Mouse (Mus musculus) kidney, adult 2 months (tissue): ENCODE results near the gene Stk38l. TPM values are rescaled to one million over a fixed set of nuclear protein-coding genes. Genes with fewer than 3 reads are reported as not detected.
A peak's percentile ranks its signal among the peaks of the same experiment; 100 is the strongest.

Experiments used
- DNase-seq: peaks from one replicate; pipeline ENCODE4 v3.0.0; 2021
- H3K27ac ChIP-seq: fragments of 200-500 bp; 2 replicates; pipeline ENCODE4 v1.5.1; 2012; ENCODE audit warnings: low read depth, low read length, control low read depth, inconsistent platforms; ENCODE audit not compliant: insufficient read depth
- H3K27me3 ChIP-seq: fragments of 200-500 bp; replicated peaks from 2 replicates; pipeline ENCODE4 v1.6.1; 2012; ENCODE audit warnings: mild to moderate bottlenecking, moderate library complexity, low read length, inconsistent platforms; ENCODE audit not compliant: control insufficient read depth, insufficient read depth
- H3K36me3 ChIP-seq: fragments of 200-500 bp; 2 replicates; pipeline ENCODE4 v1.6.1; 2012; ENCODE audit warnings: mild to moderate bottlenecking, moderate library complexity, low read length, inconsistent platforms; ENCODE audit not compliant: control insufficient read depth, insufficient read depth
- H3K4me1 ChIP-seq: fragments of 200-500 bp; 2 replicates; pipeline ENCODE4 v1.6.1; 2011; ENCODE audit warnings: low read length; ENCODE audit not compliant: control insufficient read depth, insufficient read depth
- H3K4me3 ChIP-seq: fragments of 200-500 bp; 2 replicates; pipeline ENCODE4 v1.5.1; 2011; ENCODE audit warnings: mild to moderate bottlenecking, low read depth, low read length, control low read depth; ENCODE audit not compliant: insufficient read depth
- CTCF ChIP-seq: fragments of 200-500 bp; conservative IDR thresholded peaks from 2 replicates; pipeline ENCODE4 v1.5.1; 2011; ENCODE audit warnings: low read depth, mild to moderate bottlenecking, control low read depth, low read length, moderate library complexity, mixed read lengths; ENCODE audit not compliant: insufficient read depth, insufficient read length
- POLR2A ChIP-seq: fragments of 200-500 bp; IDR thresholded peaks from one replicate; pipeline ENCODE4 v1.6.1; 2011; ENCODE audit warnings: low read depth, low read length, control low read depth
- WGBS: fragments of 180-500 bp; shearing (Covaris S2); methylation state at CpG from one replicate; pipeline ENCODE4 v1.1.7; 2018; 5-methylcytosine and 5-hydroxymethylcytosine counted together
- polyA plus RNA-seq: library from polyadenylated mRNA; depleted of rRNA; stranded (reverse); fragments of >200 nt; gene quantifications from 2 replicates; pipeline ENCODE4 v1.2.3, GENCODE M21; 2012

Gene Stk38l
- polyA plus RNA-seq, 1 experiment, result 4.3 TPM

DNA sequence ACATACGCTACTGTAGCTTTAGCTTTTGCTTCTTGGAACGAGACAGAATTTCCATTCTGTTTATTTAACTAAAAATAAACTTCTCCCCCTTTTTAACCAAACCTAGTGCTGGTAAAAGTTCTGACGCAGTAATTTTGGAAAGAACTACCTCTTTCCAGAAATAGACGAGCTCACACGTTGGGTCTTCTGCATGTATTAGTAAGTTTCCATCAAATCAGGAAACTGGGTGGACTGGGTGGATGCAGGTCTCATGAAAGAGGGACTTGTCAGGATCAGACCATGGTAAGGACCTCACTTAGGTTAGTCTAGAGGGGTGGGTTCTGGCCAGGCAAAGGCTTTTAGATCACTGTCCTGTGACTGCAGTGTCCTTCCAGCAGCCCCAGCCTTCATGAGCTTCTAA lies 21.8 kb downstream of the Stk38l start:
- H3K27ac ChIP-seq, result no peak overlapping the region; the same call in 1 of the 2 replicates
- H3K4me3 ChIP-seq, result no peak overlapping the region
- H3K27me3 ChIP-seq, result no peaks in the 10 kb centered on the region
- 61% methylated on average over 5 of the region's 5 CpGs for WGBS
- no peak for TF ChIP-seq POLR2A
- no peak for TF ChIP-seq CTCF
- H3K36me3 ChIP-seq, result no peaks in the 10 kb centered on the region
- DNase-seq, result no peak
- peaks cover under 1% of the 10 kb centered on the region; the same call in 1 of the 2 replicates for H3K4me1 ChIP-seq

DNA sequence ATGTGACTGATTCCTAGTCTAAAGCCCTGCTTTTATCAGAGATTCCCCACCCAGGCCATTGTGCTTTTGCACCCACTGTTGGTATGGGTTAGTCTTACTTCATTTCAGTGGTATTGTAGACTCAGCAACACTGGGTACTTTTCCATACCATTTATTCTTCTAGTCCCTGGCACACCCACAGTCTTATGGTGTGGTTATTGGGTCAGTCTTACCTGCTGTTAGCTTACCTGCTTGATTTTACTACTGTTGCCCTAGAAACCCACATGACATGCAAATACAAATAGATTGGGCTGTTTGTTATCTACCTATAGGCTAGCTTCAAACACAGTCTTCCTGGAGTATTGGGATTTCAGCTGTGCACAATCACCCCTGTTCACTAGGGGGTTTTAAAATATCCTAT lies 22.3 kb downstream of the Stk38l start:
- Histone ChIP-seq H3K27ac (no peak overlapping the region; the same call in 1 of the 2 replicates), H3K4me3 (no peak overlapping the region), H3K27me3 (no peaks in the 10 kb centered on the region), H3K36me3 (no peaks in the 10 kb centered on the region), H3K4me1 (peaks cover 4% of the 10 kb centered on the region; the same call in 1 of the 2 replicates)
- no peak for DNase-seq
- TF ChIP-seq POLR2A (no peak), CTCF (no peak)

DNA sequence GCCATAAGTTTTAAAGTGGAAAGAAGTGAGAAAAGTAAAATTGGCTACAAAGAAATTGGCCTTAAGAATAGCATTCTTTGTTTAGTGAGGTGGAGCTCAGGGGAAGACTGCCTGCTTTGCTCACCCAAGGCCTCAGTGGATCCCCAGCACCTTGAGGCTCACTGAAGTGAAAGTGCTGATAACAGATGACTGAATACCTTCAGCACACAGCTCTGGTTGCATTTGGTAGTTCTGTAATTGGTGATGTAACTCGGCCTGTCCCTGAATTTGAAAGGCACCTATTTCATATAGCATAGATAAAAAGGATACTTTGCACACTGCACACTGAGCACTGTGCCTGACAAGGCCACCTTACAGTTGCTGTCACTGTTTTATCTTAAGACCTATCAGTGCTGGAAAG lies 23.5 kb downstream of the Stk38l start:
- peaks cover 4% of the 10 kb centered on the region; the same call in 1 of the 2 replicates for H3K4me1 ChIP-seq
- H3K4me3 ChIP-seq, result no peak overlapping the region
- no peak overlapping the region for H3K27ac ChIP-seq
- H3K36me3 ChIP-seq, result no peaks in the 10 kb centered on the region
- TF ChIP-seq POLR2A (no peak), CTCF (no peak)
- no peak for DNase-seq
- WGBS, result 96% methylated on average over 1 of the region's 1 CpGs
- H3K27me3 ChIP-seq, result no peaks in the 10 kb centered on the region

- Histone ChIP-seq H3K4me3 (no peak overlapping the region), H3K27me3 (no peaks in the 10 kb centered on the region), H3K27ac (no peak overlapping the region)
Observed at GRCm38 (mm10) chr6:146751671-146752070, 26.9 kb downstream of the Stk38l start.

DNA sequence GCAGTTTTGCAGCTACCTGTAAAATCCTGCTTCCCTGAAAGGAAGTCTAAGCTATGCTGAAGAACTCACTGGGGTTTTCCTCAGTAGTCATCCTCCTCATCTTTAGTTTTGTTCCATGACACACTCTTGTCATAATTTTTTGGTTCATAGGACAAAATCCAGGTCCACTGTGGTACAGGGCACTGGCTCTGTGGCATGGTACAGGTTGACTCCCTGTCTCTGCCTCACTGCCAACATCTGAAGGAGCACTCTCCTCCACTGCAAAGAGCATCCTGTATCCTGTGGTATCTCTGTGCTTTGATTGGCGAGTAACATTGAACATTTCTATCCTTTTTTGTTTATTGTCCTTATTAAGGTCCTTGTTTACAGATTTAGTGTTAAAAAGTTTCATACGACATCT lies 27.4 kb downstream of the Stk38l start:
- no peak for DNase-seq
- Histone ChIP-seq H3K27me3 (no peaks in the 10 kb centered on the region), H3K4me3 (no peak overlapping the region), H3K27ac (no peak overlapping the region), H3K4me1 (peaks cover 7% of the 10 kb centered on the region; the same call in 1 of the 2 replicates), H3K36me3 (no peaks in the 10 kb centered on the region)
- TF ChIP-seq POLR2A (no peak), CTCF (no peak)
- 98% methylated on average over 2 of the region's 2 CpGs for whole genome bisulfite sequencing

More at GRCm38 (mm10) chr6:146751671-146752070, 26.9 kb downstream of the Stk38l start:
- DNase-seq, result peak; percentile 20
- no peaks in the 10 kb centered on the region for H3K36me3 ChIP-seq
- WGBS, result 49% methylated on average over 1 of the region's 1 CpGs
- no peak for TF ChIP-seq POLR2A
- TF ChIP-seq CTCF, result no peak
- peaks cover 7% of the 10 kb centered on the region; the same call in 1 of the 2 replicates for H3K4me1 ChIP-seq

- H3K4me1 ChIP-seq, result peaks cover 7% of the 10 kb centered on the region; the same call in 1 of the 2 replicates
- H3K27me3 ChIP-seq, result no peaks in the 10 kb centered on the region
- no peak for DNase-seq
- H3K27ac ChIP-seq, result no peak overlapping the region
- H3K4me3 ChIP-seq, result no peak overlapping the region
- H3K36me3 ChIP-seq, result no peaks in the 10 kb centered on the region
- WGBS, result 91% methylated on average over 1 of the region's 1 CpGs
- no peak for TF ChIP-seq POLR2A
- TF ChIP-seq CTCF, result no peak
Observed at GRCm38 (mm10) chr6:146752612-146753011, 27.8 kb downstream of the Stk38l start.

DNA sequence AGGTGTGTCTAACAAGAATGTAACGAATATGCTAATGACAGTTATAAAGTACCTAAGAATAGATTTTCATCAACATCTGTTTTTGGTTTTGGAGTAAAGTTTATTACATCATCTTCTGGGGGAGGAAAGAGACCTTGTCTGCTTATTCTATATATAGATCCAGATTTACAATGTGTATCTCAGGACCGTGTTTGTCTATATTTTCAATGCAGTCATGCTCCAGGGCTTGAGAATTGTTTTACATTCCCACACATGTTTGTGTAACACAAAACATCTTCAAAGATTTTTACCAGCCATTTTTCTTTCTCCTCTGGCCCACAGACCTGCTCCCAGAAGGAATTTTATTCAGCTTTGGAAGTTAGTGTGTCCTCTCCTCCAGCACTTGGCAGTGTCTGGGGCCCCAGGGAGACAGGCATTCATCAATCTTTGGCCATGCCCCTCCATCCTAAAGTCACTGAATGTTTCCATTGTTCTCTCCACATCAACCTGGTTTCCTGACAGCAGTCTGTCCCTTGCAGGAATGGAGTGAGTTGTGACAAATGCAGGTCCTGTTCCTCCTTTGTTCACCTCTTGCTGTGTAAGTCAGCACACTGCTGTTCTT lies 28.9 kb downstream of the Stk38l start:
- 80% methylated on average over 2 of the region's 2 CpGs for WGBS
- no peaks in the 10 kb centered on the region for H3K36me3 ChIP-seq
- TF ChIP-seq CTCF (no peak), POLR2A (no peak)
- H3K27ac ChIP-seq, result no peak overlapping the region
- no peaks in the 10 kb centered on the region for H3K27me3 ChIP-seq
- H3K4me1 ChIP-seq, result peaks cover 7% of the 10 kb centered on the region; the same call in 1 of the 2 replicates
- DNase-seq, result no peak
- no peak overlapping the region for H3K4me3 ChIP-seq
